Mouse (Mus musculus): Measurements from ENCODE around the gene Fkbp9. TPM values are rescaled to one million over a fixed set of nuclear protein-coding genes. Genes with fewer than 3 reads are reported as not detected.

Fkbp9 gene
- polyA plus RNA-seq, 1 experiment from 2014 or later, result 150 TPM

GRCm38 (mm10) chr6:56832407-56832796 lies 543 bp downstream of the Fkbp9 start:
- Histone ChIP-seq H3K9me3 (replicated peaks; ENCODE audit: control insufficient read depth, low read length) (no peaks in the 10 kb centered on the region), H3K36me3 (ENCODE audit: control insufficient read depth, insufficient read depth, low read length) (0 out of 2 replicates have a peak, but pooled peaks cover 2% of the 10 kb centered on the region), H3K4me1 (ENCODE audit: control insufficient read depth, insufficient read depth, low read length) (peaks cover 7% of the 10 kb centered on the region; the same call in 1 of the 2 replicates), H3K27ac (ENCODE audit: low read length) (peak overlapping the region; percentile 89), H3K4me2 (ENCODE audit: low read depth, low read length) (peak overlapping the region; percentile 57), H3K9ac (ENCODE audit: low read length) (peak overlapping the region; percentile 89), H3K4me3 (replicated peaks; ENCODE audit: low read length) (peak overlapping the region; percentile 79), H3K27me3 (ENCODE audit: control insufficient read depth, insufficient read depth, low read length) (no peaks in the 10 kb centered on the region)
- WGBS, result 2% methylated on average over 15 of the region's 15 CpGs
- ATAC-seq (ENCODE audit: insufficient read depth, low FRiP score), result no peak; the same call in 1 of the 2 replicates

- H3K4me3 ChIP-seq (replicated peaks; ENCODE audit: low read length), result peak overlapping the region; percentile 79
- ATAC-seq (ENCODE audit: insufficient read depth, low FRiP score), result no peak
- H3K27ac ChIP-seq (ENCODE audit: low read length), result no peak overlapping the region
- peak overlapping the region; percentile 89 for H3K9ac ChIP-seq (ENCODE audit: low read length)
- H3K4me2 ChIP-seq (ENCODE audit: low read depth, low read length), result peak overlapping the region; percentile 57
- H3K27me3 ChIP-seq (ENCODE audit: control insufficient read depth, insufficient read depth, low read length), result no peaks in the 10 kb centered on the region
- peaks cover 7% of the 10 kb centered on the region; the same call in 1 of the 2 replicates for H3K4me1 ChIP-seq (ENCODE audit: control insufficient read depth, insufficient read depth, low read length)
- no peaks in the 10 kb centered on the region for H3K9me3 ChIP-seq (replicated peaks; ENCODE audit: control insufficient read depth, low read length)
- H3K36me3 ChIP-seq (ENCODE audit: control insufficient read depth, insufficient read depth, low read length), result 0 out of 2 replicates have a peak, but pooled peaks cover 2% of the 10 kb centered on the region
Measured at GRCm38 (mm10) chr6:56832830-56833229, 971 bp downstream of the Fkbp9 start.

- no peak overlapping the region for H3K9ac ChIP-seq (ENCODE audit: low read length)
Measured at GRCm38 (mm10) chr6:56834769-56835168, 2.9 kb downstream of the Fkbp9 start.

GRCm38 (mm10) chr6:56835532-56835931 lies 3.7 kb downstream of the Fkbp9 start:
- no peak for ATAC-seq (ENCODE audit: insufficient read depth, low FRiP score)
- Histone ChIP-seq H3K27me3 (ENCODE audit: control insufficient read depth, insufficient read depth, low read length) (no peaks in the 10 kb centered on the region), H3K9ac (ENCODE audit: low read length) (no peak overlapping the region), H3K27ac (ENCODE audit: low read length) (no peak overlapping the region), H3K4me3 (replicated peaks; ENCODE audit: low read length) (no peak overlapping the region), H3K9me3 (replicated peaks; ENCODE audit: control insufficient read depth, low read length) (no peaks in the 10 kb centered on the region), H3K36me3 (ENCODE audit: control insufficient read depth, insufficient read depth, low read length) (0 out of 2 replicates have a peak, but pooled peaks cover 2% of the 10 kb centered on the region), H3K4me1 (ENCODE audit: control insufficient read depth, insufficient read depth, low read length) (peaks cover 7% of the 10 kb centered on the region; the same call in 1 of the 2 replicates), H3K4me2 (ENCODE audit: low read depth, low read length) (no peak overlapping the region)
- WGBS, result 90% methylated on average over 10 of the region's 10 CpGs

More at GRCm38 (mm10) chr6:56834769-56835168, 2.9 kb downstream of the Fkbp9 start:
- Histone ChIP-seq H3K9me3 (replicated peaks; ENCODE audit: control insufficient read depth, low read length) (no peaks in the 10 kb centered on the region), H3K4me1 (ENCODE audit: control insufficient read depth, insufficient read depth, low read length) (peaks cover 7% of the 10 kb centered on the region; the same call in 1 of the 2 replicates), H3K4me2 (ENCODE audit: low read depth, low read length) (no peak overlapping the region), H3K36me3 (ENCODE audit: control insufficient read depth, insufficient read depth, low read length) (0 out of 2 replicates have a peak, but pooled peaks cover 2% of the 10 kb centered on the region), H3K27ac (ENCODE audit: low read length) (no peak overlapping the region), H3K4me3 (replicated peaks; ENCODE audit: low read length) (no peak overlapping the region), H3K27me3 (ENCODE audit: control insufficient read depth, insufficient read depth, low read length) (no peaks in the 10 kb centered on the region)
- no peak for ATAC-seq (ENCODE audit: insufficient read depth, low FRiP score)
- WGBS, result 63% methylated on average over 5 of the region's 5 CpGs

- H3K4me1 ChIP-seq (ENCODE audit: control insufficient read depth, insufficient read depth, low read length), result peaks cover 7% of the 10 kb centered on the region; the same call in 1 of the 2 replicates
- no peaks in the 10 kb centered on the region for H3K27me3 ChIP-seq (ENCODE audit: control insufficient read depth, insufficient read depth, low read length)
- no peaks in the 10 kb centered on the region for H3K9me3 ChIP-seq (replicated peaks; ENCODE audit: control insufficient read depth, low read length)
- ATAC-seq (ENCODE audit: insufficient read depth, low FRiP score), result no peak
- 93% methylated on average over 12 of the region's 12 CpGs for WGBS
- no peak overlapping the region for H3K4me3 ChIP-seq (replicated peaks; ENCODE audit: low read length)
- H3K4me2 ChIP-seq (ENCODE audit: low read depth, low read length), result no peak overlapping the region
- H3K9ac ChIP-seq (ENCODE audit: low read length), result no peak overlapping the region
- H3K27ac ChIP-seq (ENCODE audit: low read length), result no peak overlapping the region
- 0 out of 2 replicates have a peak, but pooled peaks cover 2% of the 10 kb centered on the region for H3K36me3 ChIP-seq (ENCODE audit: control insufficient read depth, insufficient read depth, low read length)
Measured at GRCm38 (mm10) chr6:56837166-56837565, 5.3 kb downstream of the Fkbp9 start.

- ATAC-seq (ENCODE audit: insufficient read depth, low FRiP score), result no peak
- Histone ChIP-seq H3K4me3 (replicated peaks; ENCODE audit: low read length) (no peak overlapping the region), H3K9me3 (replicated peaks; ENCODE audit: control insufficient read depth, low read length) (no peaks in the 10 kb centered on the region), H3K27ac (ENCODE audit: low read length) (no peak overlapping the region), H3K9ac (ENCODE audit: low read length) (peak overlapping the region; percentile 13; the same call in 1 of the 2 replicates), H3K27me3 (ENCODE audit: control insufficient read depth, insufficient read depth, low read length) (no peaks in the 10 kb centered on the region), H3K36me3 (ENCODE audit: control insufficient read depth, insufficient read depth, low read length) (0 out of 2 replicates have a peak, but pooled peaks cover 2% of the 10 kb centered on the region), H3K4me1 (ENCODE audit: control insufficient read depth, insufficient read depth, low read length) (peaks cover 7% of the 10 kb centered on the region; the same call in 1 of the 2 replicates), H3K4me2 (ENCODE audit: low read depth, low read length) (no peak overlapping the region)
- 89% methylated on average over 3 of the region's 3 CpGs for WGBS
Measured at GRCm38 (mm10) chr6:56837621-56838020, 5.8 kb downstream of the Fkbp9 start.

- H3K27ac ChIP-seq (ENCODE audit: low read length), result no peak overlapping the region
- H3K4me1 ChIP-seq (ENCODE audit: control insufficient read depth, insufficient read depth, low read length), result no peaks in the 10 kb centered on the region
- no peak overlapping the region for H3K4me3 ChIP-seq (replicated peaks; ENCODE audit: low read length)
- no peaks in the 10 kb centered on the region for H3K27me3 ChIP-seq (ENCODE audit: control insufficient read depth, insufficient read depth, low read length)
- no peak overlapping the region for H3K9ac ChIP-seq (ENCODE audit: low read length)
- no peaks in the 10 kb centered on the region for H3K36me3 ChIP-seq (ENCODE audit: control insufficient read depth, insufficient read depth, low read length)
- H3K9me3 ChIP-seq (replicated peaks; ENCODE audit: control insufficient read depth, low read length), result no peaks in the 10 kb centered on the region
- 81% methylated on average over 3 of the region's 3 CpGs for WGBS
- no peak overlapping the region for H3K4me2 ChIP-seq (ENCODE audit: low read depth, low read length)
- no peak for ATAC-seq (ENCODE audit: insufficient read depth, low FRiP score)
Measured at GRCm38 (mm10) chr6:56843229-56843628, 11.4 kb downstream of the Fkbp9 start.

- ATAC-seq (ENCODE audit: insufficient read depth, low FRiP score), result no peak
- WGBS, result 93% methylated on average over 2 of the region's 2 CpGs
Measured at GRCm38 (mm10) chr6:56844365-56844764, 12.5 kb downstream of the Fkbp9 start.

GRCm38 (mm10) chr6:56848974-56849373 lies 17.1 kb downstream of the Fkbp9 start:
- 81% methylated on average over 3 of the region's 3 CpGs for WGBS
- Histone ChIP-seq H3K4me1 (ENCODE audit: control insufficient read depth, insufficient read depth, low read length) (no peaks in the 10 kb centered on the region), H3K27ac (ENCODE audit: low read length) (no peak overlapping the region), H3K36me3 (ENCODE audit: control insufficient read depth, insufficient read depth, low read length) (peaks cover 2% of the 10 kb centered on the region; the same call in 1 of the 2 replicates), H3K4me3 (replicated peaks; ENCODE audit: low read length) (no peak overlapping the region), H3K4me2 (ENCODE audit: low read depth, low read length) (no peak overlapping the region), H3K9ac (ENCODE audit: low read length) (no peak overlapping the region), H3K9me3 (replicated peaks; ENCODE audit: control insufficient read depth, low read length) (no peaks in the 10 kb centered on the region), H3K27me3 (ENCODE audit: control insufficient read depth, insufficient read depth, low read length) (no peaks in the 10 kb centered on the region)
- no peak for ATAC-seq (ENCODE audit: insufficient read depth, low FRiP score)

More at GRCm38 (mm10) chr6:56844365-56844764, 12.5 kb downstream of the Fkbp9 start:
- Histone ChIP-seq H3K4me1 (ENCODE audit: control insufficient read depth, insufficient read depth, low read length) (no peaks in the 10 kb centered on the region), H3K4me3 (replicated peaks; ENCODE audit: low read length) (no peak overlapping the region), H3K27me3 (ENCODE audit: control insufficient read depth, insufficient read depth, low read length) (no peaks in the 10 kb centered on the region), H3K9me3 (replicated peaks; ENCODE audit: control insufficient read depth, low read length) (no peaks in the 10 kb centered on the region), H3K9ac (ENCODE audit: low read length) (no peak overlapping the region), H3K27ac (ENCODE audit: low read length) (no peak overlapping the region), H3K4me2 (ENCODE audit: low read depth, low read length) (no peak overlapping the region), H3K36me3 (ENCODE audit: control insufficient read depth, insufficient read depth, low read length) (no peaks in the 10 kb centered on the region)
